9 mouse cellular contexts compared by ENCODE assay signal in the genomic region with DNA sequence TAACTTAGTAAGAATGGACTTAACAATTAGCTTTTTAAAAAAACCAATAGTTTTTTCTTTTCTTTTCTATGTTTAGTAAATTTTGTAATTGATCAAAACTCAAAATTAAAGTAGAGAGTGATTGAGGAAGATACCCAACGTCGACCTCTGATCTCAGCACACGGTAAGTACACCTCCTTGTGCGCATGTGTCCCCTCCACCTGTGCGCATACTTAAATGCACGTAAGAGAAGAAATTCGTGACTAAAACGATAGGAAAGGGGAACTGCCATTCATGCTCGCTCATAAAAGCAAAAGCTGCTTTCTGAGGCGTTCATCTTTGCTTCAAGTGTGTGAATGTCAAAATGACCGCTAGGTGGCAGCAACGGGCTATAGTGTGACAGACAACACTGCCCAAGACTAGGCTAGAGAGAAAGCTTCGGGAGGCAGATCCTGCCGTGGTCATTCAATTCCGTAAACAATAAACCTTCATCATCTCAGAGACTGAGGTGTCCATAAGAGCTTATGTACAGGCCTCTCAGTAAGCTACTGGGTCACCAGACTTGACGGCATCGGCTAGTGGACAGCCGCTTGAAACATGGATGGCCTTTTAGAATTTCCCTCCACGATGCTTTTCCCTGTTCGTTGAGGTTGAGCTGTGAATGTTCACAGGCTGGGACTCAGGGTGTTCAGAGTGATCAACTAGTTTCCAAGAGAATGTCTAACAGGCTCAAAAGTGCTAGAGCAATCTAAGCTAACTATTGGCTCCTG. TPM values are rescaled to one million over a fixed set of nuclear protein-coding genes. Genes with fewer than 3 reads are reported as not detected.
DNase-seq lines count a peak whose midpoint lies in the region; ATAC-seq and TF ChIP-seq lines count a peak whose summit lies in the region.
"Had no signal": no experiment of that assay in that cellular context is flagged by ENCODE, and none has a peak within 500 bp of the region (broad histone marks: within the 10 kb centered on the region; RNA-seq: fewer than 3 reads in every experiment).

No protein-coding gene starts in this region.

- TF ChIP-seq CTCF in ES-Bruce4 (IDR thresholded peaks at IDR 0.05; ENCODE audit: low read depth, low read length) = peak; percentile 62

- ATAC-seq in cerebellum, adult (ENCODE audit: insufficient number of reproducible peaks, low FRiP score, low TSS enrichment) = peak; percentile 92
- ATAC-seq in forebrain, embryonic 14.5 days = peak; percentile 97
- no peak for ATAC-seq in liver, embryonic 16.5 days (ENCODE audit: low read depth)
- peak; percentile 95 for ATAC-seq in neural tube, embryonic 13.5 days (ENCODE audit: low read depth)

- peaks cover 2% of the 10 kb centered on the region for H3K4me1 ChIP-seq in ES-Bruce4 (ENCODE audit: control insufficient read depth, insufficient read depth, low read length)
- no peaks in the 10 kb centered on the region for H3K4me1 ChIP-seq in forebrain, embryonic 14.5 days (ENCODE audit: control insufficient read depth, insufficient read depth, low read length)
- no peaks in the 10 kb centered on the region for H3K4me1 ChIP-seq in liver, embryonic 16.5 days (ENCODE audit: control insufficient read depth, low read depth, low read length)
- H3K4me1 ChIP-seq in neural tube, embryonic 13.5 days (replicated peaks) = no peaks in the 10 kb centered on the region

- peak; percentile 97 for DNase-seq in forebrain, embryonic 14.5 days (ENCODE audit: low spot score)
- peak; percentile 85 to 93 for DNase-seq in heart, postnatal 14 days
- DNase-seq in large intestine, adult 2 months (ENCODE audit: low read depth, low spot score) = peak; percentile 89
- DNase-seq in telencephalon, adult 2 months (ENCODE audit: low read depth, low spot score) = peak; percentile 74

- H3K27me3 ChIP-seq in ES-Bruce4 (ENCODE audit: control insufficient read depth, insufficient read depth, low read length, poor library complexity, severe bottlenecking) = no peaks in the 10 kb centered on the region
- H3K27me3 ChIP-seq in forebrain, embryonic 14.5 days (replicated peaks; ENCODE audit: control insufficient read depth, insufficient read depth, low read length) = no peaks in the 10 kb centered on the region
- no peaks in the 10 kb centered on the region for H3K27me3 ChIP-seq in liver, embryonic 16.5 days (ENCODE audit: control insufficient read depth, insufficient read depth, low read depth, low read length)
- H3K27me3 ChIP-seq in neural tube, embryonic 13.5 days = no peaks in the 10 kb centered on the region

- no peaks in the 10 kb centered on the region for H3K9me3 ChIP-seq in ES-Bruce4 (replicated peaks; ENCODE audit: control insufficient read depth, insufficient read depth, low read length, poor library complexity, severe bottlenecking)
- no peaks in the 10 kb centered on the region for H3K9me3 ChIP-seq in forebrain, embryonic 14.5 days (replicated peaks; ENCODE audit: control insufficient read depth, low read length)
- H3K9me3 ChIP-seq in liver, embryonic 16.5 days (replicated peaks; ENCODE audit: control insufficient read depth, low read length) = no peaks in the 10 kb centered on the region
- H3K9me3 ChIP-seq in neural tube, embryonic 13.5 days = no peaks in the 10 kb centered on the region

- 27% methylated on average over 20 of the region's 20 CpGs for WGBS in forebrain, embryonic 14.5 days
- 23% methylated on average over 20 of the region's 20 CpGs for WGBS in large intestine, adult 2 months
- 26% methylated on average over 20 of the region's 20 CpGs for WGBS in liver, embryonic 16.5 days (ENCODE audit: insufficient replicate concordance)
- WGBS in neural tube, embryonic 13.5 days = 26% methylated on average over 20 of the region's 20 CpGs

- no peak for TF ChIP-seq EP300 in ES-Bruce4 (IDR thresholded peaks at IDR 0.05; ENCODE audit: insufficient read depth, low read depth, low read length)

- no peak for TF ChIP-seq POLR2A in ES-Bruce4 (IDR thresholded peaks at IDR 0.05; ENCODE audit: insufficient read depth, low read length)

- intact Hi-C loops in heart, postnatal 14 days (cut with DNase I) = loop anchor here (1.0 to 5.0 kb wide), 4 partner anchors 25 to 424 kb away; no protein-coding TSS in a partner anchor

- H3K4me3 ChIP-seq in ES-Bruce4 (ENCODE audit: low read depth, low read length) = no peak overlapping the region
- H3K4me3 ChIP-seq in forebrain, embryonic 14.5 days (ENCODE audit: low read depth, low read length) = peak overlapping the region; percentile 13; the same call in 1 of the 2 replicates
- H3K4me3 ChIP-seq in liver, embryonic 16.5 days (ENCODE audit: low read depth, low read length) = no peak overlapping the region
- peak overlapping the region; percentile 28 for H3K4me3 ChIP-seq in neural tube, embryonic 13.5 days

- H3K36me3 ChIP-seq in ES-Bruce4 (ENCODE audit: control insufficient read depth, insufficient read depth, low read length, poor library complexity, severe bottlenecking) = no peaks in the 10 kb centered on the region
- no peaks in the 10 kb centered on the region for H3K36me3 ChIP-seq in forebrain, embryonic 14.5 days (ENCODE audit: control insufficient read depth, insufficient read depth, low read length)
- H3K36me3 ChIP-seq in liver, embryonic 16.5 days (ENCODE audit: control insufficient read depth, insufficient read depth) = no peaks in the 10 kb centered on the region
- H3K36me3 ChIP-seq in neural tube, embryonic 13.5 days = no peaks in the 10 kb centered on the region

- no peak overlapping the region for H3K27ac ChIP-seq in ES-Bruce4 (ENCODE audit: insufficient read depth, low read length)
- H3K27ac ChIP-seq in forebrain, embryonic 14.5 days (ENCODE audit: low read depth, low read length) = no peak overlapping the region
- no peak overlapping the region for H3K27ac ChIP-seq in liver, embryonic 16.5 days (ENCODE audit: low read length)
- H3K27ac ChIP-seq in neural tube, embryonic 13.5 days (replicated peaks) = no peak overlapping the region; the same call in 1 of the 2 replicates
- H3K27ac ChIP-seq: macrophage had no signal

- H3K4me2 ChIP-seq in forebrain, embryonic 14.5 days (ENCODE audit: low read length) = peak overlapping the region; percentile 45
- peak overlapping the region; percentile 32 for H3K4me2 ChIP-seq in liver, embryonic 16.5 days (ENCODE audit: low read depth, low read length)
- H3K4me2 ChIP-seq in neural tube, embryonic 13.5 days = peak overlapping the region; percentile 53

- H3K9ac ChIP-seq in ES-Bruce4 (ENCODE audit: low read depth, poor library complexity, severe bottlenecking) = no peak overlapping the region
- peak overlapping the region; percentile 53 for H3K9ac ChIP-seq in forebrain, embryonic 14.5 days (ENCODE audit: low read length)
- no peak overlapping the region for H3K9ac ChIP-seq in liver, embryonic 16.5 days (ENCODE audit: low read depth, low read length)
- peak overlapping the region; percentile 60 for H3K9ac ChIP-seq in neural tube, embryonic 13.5 days

RNA-seq across cellular contexts. Expression of gene 4930579F01Rik, which starts 4.5 kb away (rescaled TPM):
- polyA plus RNA-seq in ES-Bruce4 (2011; ENCODE audit: insufficient read depth, insufficient read length, low read depth, missing spikeins) = not detected in 2 replicates
- polyA plus RNA-seq in forebrain, embryonic 14.5 days (2014; fragmentation: Nextera tagmentation; extraction: Ambion mirVana) = not detected in 2 replicates
- total RNA-seq in heart, postnatal 14 days (2021) = not detected
- not detected in 2 replicates for polyA plus RNA-seq in large intestine, adult 2 months (2012; rRNA removed)
- polyA plus RNA-seq in liver, embryonic 16.5 days (2015; fragmentation: Nextera tagmentation; extraction: Ambion mirVana) = not detected in 2 replicates
- polyA plus RNA-seq in neural tube, embryonic 13.5 days (2015; fragmentation: Nextera tagmentation; extraction: Ambion mirVana) = not detected in 2 replicates
- polyA plus RNA-seq: macrophage had no signal

RNA-seq across cellular contexts. Expression of gene Adh7, which starts 19.4 kb away (rescaled TPM):
- 0.43 TPM in 1 of 2 replicates, not detected in the other for polyA plus RNA-seq in ES-Bruce4 (2011; ENCODE audit: insufficient read depth, insufficient read length, low read depth, missing spikeins)
- 0.14 and 0.96 TPM in 2 replicates for polyA plus RNA-seq in forebrain, embryonic 14.5 days (2014; fragmentation: Nextera tagmentation; extraction: Ambion mirVana)
- total RNA-seq in heart, postnatal 14 days (2021) = under 1 TPM in 1 of 2 experiments, not detected in 1; 0.57 TPM
- 0.18 TPM in 1 of 2 replicates, not detected in the other for polyA plus RNA-seq in large intestine, adult 2 months (2012; rRNA removed)
- polyA plus RNA-seq in liver, embryonic 16.5 days (2015; fragmentation: Nextera tagmentation; extraction: Ambion mirVana) = 0.27 and 0.37 TPM in 2 replicates
- 0.14 and 0.41 TPM in 2 replicates for polyA plus RNA-seq in neural tube, embryonic 13.5 days (2015; fragmentation: Nextera tagmentation; extraction: Ambion mirVana)
- polyA plus RNA-seq: macrophage had no signal

RNA-seq across cellular contexts. Expression of gene Mttp, which starts 53.4 kb away (rescaled TPM):
- 5.3 and 6.2 TPM in 2 replicates for polyA plus RNA-seq in ES-Bruce4 (2011; ENCODE audit: insufficient read depth, insufficient read length, low read depth, missing spikeins)
- polyA plus RNA-seq in forebrain, embryonic 14.5 days (2014; fragmentation: Nextera tagmentation; extraction: Ambion mirVana) = 7.5 and 8.6 TPM in 2 replicates
- 1 to 10 TPM; 5.8 to 6.9 TPM for total RNA-seq in heart, postnatal 14 days (2021)
- 70.5 and 272 TPM in 2 replicates for polyA plus RNA-seq in large intestine, adult 2 months (2012; rRNA removed)
- polyA plus RNA-seq in liver, embryonic 16.5 days (2015; fragmentation: Nextera tagmentation; extraction: Ambion mirVana) = 45.6 and 48.8 TPM in 2 replicates
- 7.6 and 10.4 TPM in 2 replicates for polyA plus RNA-seq in neural tube, embryonic 13.5 days (2015; fragmentation: Nextera tagmentation; extraction: Ambion mirVana)

RNA-seq across cellular contexts. Expression of gene Trmt10a, which starts 54.9 kb away (rescaled TPM):
- polyA plus RNA-seq in ES-Bruce4 (2011; ENCODE audit: insufficient read depth, insufficient read length, low read depth, missing spikeins) = 27.6 and 29.1 TPM in 2 replicates
- 6.0 and 9.5 TPM in 2 replicates for polyA plus RNA-seq in forebrain, embryonic 14.5 days (2014; fragmentation: Nextera tagmentation; extraction: Ambion mirVana)
- 1 to 10 TPM; 1.6 to 3.4 TPM for total RNA-seq in heart, postnatal 14 days (2021)
- polyA plus RNA-seq in large intestine, adult 2 months (2012; rRNA removed) = 0.73 and 0.96 TPM in 2 replicates
- polyA plus RNA-seq in liver, embryonic 16.5 days (2015; fragmentation: Nextera tagmentation; extraction: Ambion mirVana) = 4.5 and 4.8 TPM in 2 replicates
- polyA plus RNA-seq in neural tube, embryonic 13.5 days (2015; fragmentation: Nextera tagmentation; extraction: Ambion mirVana) = 7.2 and 9.0 TPM in 2 replicates

Comparison
In these comparisons a context has a peak if more than half of its experiments do, and no peak if none do; other contexts are left out.
1. H3K4me3 ChIP-seq: peak in forebrain, embryonic 14.5 days (single experiment) and neural tube, embryonic 13.5 days (single experiment); none in ES-Bruce4 (single experiment) and liver, embryonic 16.5 days (single experiment).
2. H3K9ac ChIP-seq: peak in forebrain, embryonic 14.5 days (single experiment) and neural tube, embryonic 13.5 days (single experiment); none in ES-Bruce4 (single experiment) and liver, embryonic 16.5 days (single experiment).
3. Peak in every context shown above with its lines, with median percentiles within 50 percentile points of each other: DNase-seq and H3K4me2 ChIP-seq.